Mouse (Mus musculus) MEL (cell line): ENCODE results near the gene Sorl1.

Experiments used
- CTCF ChIP-seq, 3 experiments: IDR thresholded peaks in 2 of 3; conservative IDR thresholded peaks in 1 of 3; 2 replicates each; pipeline ENCODE4 v1.5.1; 2011 to 2012; ENCODE audit warnings: low read length in 3 of 3, low read depth in 2 of 3, mild to moderate bottlenecking in 2 of 3, improper control_type of control experiment in 1 of 3, inconsistent platforms in 1 of 3, mixed read lengths in 1 of 3, moderate library complexity in 1 of 3; ENCODE audit not compliant: control insufficient read depth in 1 of 3, insufficient read depth in 1 of 3, poor library complexity in 1 of 3, severe bottlenecking in 1 of 3
- EP300 ChIP-seq, 2 experiments: IDR thresholded peaks; 2 replicates each; pipeline ENCODE4 v1.6.1; 2011; ENCODE audit warnings: improper control_type of control experiment in 2 of 2, low read length in 2 of 2, low read depth in 1 of 2, mild to moderate bottlenecking in 1 of 2
- MXI1 ChIP-seq: IDR thresholded peaks from 2 replicates; pipeline ENCODE4 v1.6.1; 2011; ENCODE audit warnings: mild to moderate bottlenecking, low read depth, low read length, improper control_type of control experiment
- POLR2A ChIP-seq, 2 experiments: IDR thresholded peaks; 2 replicates each; pipeline ENCODE4 v1.6.1; 2011 to 2012; ENCODE audit warnings: low read length in 2 of 2, mild to moderate bottlenecking in 2 of 2, control low read depth in 1 of 2, improper control_type of control experiment in 1 of 2, low read depth in 1 of 2, moderate library complexity in 1 of 2; ENCODE audit not compliant: control insufficient read depth in 1 of 2, insufficient read depth in 1 of 2, poor library complexity in 1 of 2
- USF1 ChIP-seq: IDR thresholded peaks from 2 replicates; pipeline ENCODE4 v1.6.1; 2014; ENCODE audit warnings: low read depth, mild to moderate bottlenecking, inconsistent platforms, low read length, improper control_type of control experiment, moderate library complexity

- TF ChIP-seq CTCF (IDR thresholded peaks at IDR 0.05 in 2 of 3, conservative IDR thresholded peaks at IDR 0.05 in 1 of 3; ENCODE audit: control insufficient read depth in 1 of 3, insufficient read depth in 1 of 3, low read depth in 2 of 3, low read length in 3 of 3, poor library complexity in 1 of 3, severe bottlenecking in 1 of 3) (no peak), POLR2A (IDR thresholded peaks at IDR 0.05; ENCODE audit: control insufficient read depth in 1 of 2, insufficient read depth in 1 of 2, low read depth in 1 of 2, low read length in 2 of 2, poor library complexity in 1 of 2) (no peak), USF1 (no peak), MXI1 (no peak), EP300 (IDR thresholded peaks at IDR 0.05; ENCODE audit: low read depth in 1 of 2, low read length in 2 of 2) (no peak)
Observed at GRCm38 (mm10) chr9:41950109-41950990, 173.7 kb downstream of the Sorl1 start.
